Mouse (Mus musculus) bone marrow, adult 2 months (tissue): ENCODE results near the gene Gadl1. TPM values are rescaled to one million over a fixed set of nuclear protein-coding genes. Genes with fewer than 3 reads are reported as not detected.

ENCODE experiments used
- H3K27ac ChIP-seq: fragments of 200-500 bp; 2 replicates; pipeline ENCODE4 v1.5.1; 2012; ENCODE audit warnings: low read depth, mild to moderate bottlenecking, control low read depth, inconsistent platforms, low read length; ENCODE audit not compliant: control insufficient read depth, poor library complexity, insufficient read depth
- H3K4me1 ChIP-seq: fragments of 200-500 bp; 2 replicates; pipeline ENCODE4 v1.6.1; 2011; ENCODE audit warnings: low read length; ENCODE audit not compliant: control insufficient read depth, insufficient read depth
- H3K4me3 ChIP-seq: fragments of 200-500 bp; replicated peaks from 2 replicates; pipeline ENCODE3; 2011; ENCODE audit warnings: mild to moderate bottlenecking, low read depth, low read length, control low read depth; ENCODE audit not compliant: control insufficient read depth
- CTCF ChIP-seq: fragments of 200-500 bp; IDR thresholded peaks from 2 replicates; pipeline ENCODE4 v1.5.1; 2011; ENCODE audit warnings: low read length, control low read depth; ENCODE audit not compliant: control insufficient read depth, insufficient read depth
- POLR2A ChIP-seq: fragments of 200-500 bp; IDR thresholded peaks from 2 replicates; pipeline ENCODE4 v1.6.1; 2011; ENCODE audit warnings: low read depth, mild to moderate bottlenecking, control low read depth, low read length, borderline replicate concordance; ENCODE audit not compliant: control insufficient read depth
- WGBS: fragments of 180-500 bp; shearing (Covaris S2); methylation state at CpG from one replicate; pipeline ENCODE4 v1.1.7; 2018; 5-methylcytosine and 5-hydroxymethylcytosine counted together
- polyA plus RNA-seq: library from polyadenylated mRNA; stranded (reverse); fragments of >200 nt; gene quantifications from 2 replicates; pipeline ENCODE4 v1.2.4, GENCODE M21; 2011; ENCODE audit warnings: low replicate concordance; ENCODE audit not compliant: missing spikeins, insufficient read depth, insufficient read length

Gadl1 gene
- not detected in 2 replicates for polyA plus RNA-seq

GRCm38 (mm10) chr9:115909155-115909554 is at the start of gene Gadl1:
TSS of gene Gadl1 (plus strand) at chr9:115909455.
- no peak for TF ChIP-seq POLR2A
- no peak for TF ChIP-seq CTCF
- H3K27ac ChIP-seq: no peak within 1 kb of the TSS
- H3K4me3 ChIP-seq: no peak within 1 kb of the TSS
- no peaks in the 10 kb centered on the region for H3K4me1 ChIP-seq
- 89% methylated on average over 9 of the region's 9 CpGs for WGBS

GRCm38 (mm10) chr9:115862802-115863201 is 46.5 kb upstream of the Gadl1 start:
- WGBS: 54% methylated on average over 5 of the region's 5 CpGs

GRCm38 (mm10) chr9:115863326-115863725 is 45.9 kb upstream of the Gadl1 start:
- Histone ChIP-seq H3K4me3 (no peak overlapping the region), H3K4me1 (no peaks in the 10 kb centered on the region), H3K27ac (no peak overlapping the region)
- TF ChIP-seq CTCF (peak; percentile 29; the same call in 1 of the 2 replicates), POLR2A (no peak)
- WGBS: 85% methylated on average over 6 of the region's 6 CpGs

More at GRCm38 (mm10) chr9:115862802-115863201, 46.5 kb upstream of the Gadl1 start:
- Histone ChIP-seq H3K27ac (no peak overlapping the region), H3K4me3 (no peak overlapping the region), H3K4me1 (no peaks in the 10 kb centered on the region)
- TF ChIP-seq CTCF: no peak
- no peak for TF ChIP-seq POLR2A

- no peak for TF ChIP-seq CTCF
- TF ChIP-seq POLR2A: no peak
- 61% methylated on average over 2 of the region's 2 CpGs for WGBS
- no peak overlapping the region for H3K27ac ChIP-seq
- no peak overlapping the region for H3K4me3 ChIP-seq
- H3K4me1 ChIP-seq: no peaks in the 10 kb centered on the region
Measured at GRCm38 (mm10) chr9:115867277-115867676, 42.0 kb upstream of the Gadl1 start.

GRCm38 (mm10) chr9:115870168-115870567 is 39.1 kb upstream of the Gadl1 start:
- H3K4me1 ChIP-seq: no peaks in the 10 kb centered on the region
- no peak overlapping the region for H3K4me3 ChIP-seq
- H3K27ac ChIP-seq: no peak overlapping the region
- WGBS: 78% methylated on average over 13 of the region's 13 CpGs
- TF ChIP-seq POLR2A (no peak), CTCF (0 out of 2 replicates have a peak, but pooled peaks have one; percentile 19)

- Histone ChIP-seq H3K27ac (no peak overlapping the region), H3K4me1 (no peaks in the 10 kb centered on the region), H3K4me3 (no peak overlapping the region)
- TF ChIP-seq POLR2A: no peak
- TF ChIP-seq CTCF: no peak
- 82% methylated on average over 5 of the region's 5 CpGs for WGBS
Measured at GRCm38 (mm10) chr9:115870640-115871039, 38.6 kb upstream of the Gadl1 start.

- TF ChIP-seq POLR2A (no peak), CTCF (no peak)
- no peak overlapping the region for H3K4me3 ChIP-seq
- 75% methylated on average over 6 of the region's 6 CpGs for WGBS
- H3K4me1 ChIP-seq: no peaks in the 10 kb centered on the region; the same call in 1 of the 2 replicates
- no peak overlapping the region for H3K27ac ChIP-seq
Measured at GRCm38 (mm10) chr9:115880500-115880899, 28.8 kb upstream of the Gadl1 start.

- no peak for TF ChIP-seq POLR2A
- TF ChIP-seq CTCF: peak; percentile 66
- no peak overlapping the region for H3K27ac ChIP-seq
- no peak overlapping the region for H3K4me3 ChIP-seq
- no peaks in the 10 kb centered on the region; the same call in 1 of the 2 replicates for H3K4me1 ChIP-seq
- 74% methylated on average over 3 of the region's 3 CpGs for WGBS
Measured at GRCm38 (mm10) chr9:115881137-115881536, 28.1 kb upstream of the Gadl1 start.
